Mouse (Mus musculus) granulocyte monocyte progenitor cell, adult 5-6 weeks (primary cell): ENCODE results near the gene Atp10a. TPM values are rescaled to one million over a fixed set of nuclear protein-coding genes. Genes with fewer than 3 reads are reported as not detected.
A peak's percentile ranks its signal among the peaks of the same experiment; 100 is the strongest.

Source experiments
- ATAC-seq: replicated peaks from 2 replicates; pipeline ENCODE4 v1.8.0; 2016; ENCODE audit warnings: mild to moderate bottlenecking, moderate TSS enrichment, inconsistent platforms; ENCODE audit not compliant: poor library complexity, severe bottlenecking
- total RNA-seq, 2 experiments: library from RNA; stranded (forward) in 1 of 2; stranded (reverse) in 1 of 2; fragments of 200-712, 200-1000 nt in 1 of 2; fragments of >200 nt in 1 of 2; fragmentation: Nextera tagmentation in 1 of 2; gene quantifications; 2 replicates each; pipeline ENCODE4 v1.2.3; 2014 to 2017

Gene Atp10a
- total RNA-seq, 2 experiments from 2014 or later: 19.5 to 25.8 TPM

GRCm38 (mm10) chr7:58732406-58732805 lies 76.4 kb downstream of the Atp10a start:
- peak; percentile 6; the same call in 1 of the 2 replicates for ATAC-seq

- no peak for ATAC-seq
These were observed 77.5 kb downstream of the Atp10a start for GRCm38 (mm10) chr7:58733490-58733901.

- ATAC-seq: peak; percentile 18; the same call in 1 of the 2 replicates
These were observed 81.0 kb downstream of the Atp10a start for GRCm38 (mm10) chr7:58736841-58737547.

GRCm38 (mm10) chr7:58740196-58740595 lies 84.2 kb downstream of the Atp10a start:
- ATAC-seq: no peak

- peak; percentile 81 for ATAC-seq
These were observed 84.9 kb downstream of the Atp10a start for GRCm38 (mm10) chr7:58740842-58741241.

GRCm38 (mm10) chr7:58742009-58742408 lies 86.0 kb downstream of the Atp10a start:
- peak; percentile 27 for ATAC-seq

- ATAC-seq: peak; percentile 34
These were observed 86.7 kb downstream of the Atp10a start for GRCm38 (mm10) chr7:58742648-58743047.

- ATAC-seq: peak; percentile 41
These were observed 87.7 kb downstream of the Atp10a start for GRCm38 (mm10) chr7:58743362-58744320.

GRCm38 (mm10) chr7:58746817-58747216 lies 90.9 kb downstream of the Atp10a start:
- no peak for ATAC-seq

GRCm38 (mm10) chr7:58749904-58750612 lies 94.1 kb downstream of the Atp10a start:
- ATAC-seq: peak; percentile 96

GRCm38 (mm10) chr7:58752041-58752440 lies 96.1 kb downstream of the Atp10a start:
- ATAC-seq: no peak

- no peak for ATAC-seq
These were observed 98.1 kb downstream of the Atp10a start for GRCm38 (mm10) chr7:58754076-58754475.

GRCm38 (mm10) chr7:58754536-58754935 lies 98.6 kb downstream of the Atp10a start:
- ATAC-seq: no peak

GRCm38 (mm10) chr7:58755083-58755482 lies 99.1 kb downstream of the Atp10a start:
- ATAC-seq: no peak

- no peak for ATAC-seq
These were observed 99.9 kb downstream of the Atp10a start for GRCm38 (mm10) chr7:58755846-58756245.

GRCm38 (mm10) chr7:58757331-58757730 lies 101.4 kb downstream of the Atp10a start:
- ATAC-seq: peak; percentile 34; the same call in 1 of the 2 replicates

GRCm38 (mm10) chr7:58758396-58758795 lies 102.4 kb downstream of the Atp10a start:
- no peak for ATAC-seq

GRCm38 (mm10) chr7:58759265-58759664 lies 103.3 kb downstream of the Atp10a start:
- ATAC-seq: no peak

GRCm38 (mm10) chr7:58767257-58767656 lies 111.3 kb downstream of the Atp10a start:
- no peak for ATAC-seq

- ATAC-seq: no peak
These were observed 112.3 kb downstream of the Atp10a start for GRCm38 (mm10) chr7:58768253-58768652.
